Mouse (Mus musculus) heart, adult 11 months (tissue): ENCODE results near the gene Pigk.

Source experiments
- DNase-seq: peaks from one replicate; pipeline ENCODE4 v3.0.0; 2022

Pigk gene

DNA sequence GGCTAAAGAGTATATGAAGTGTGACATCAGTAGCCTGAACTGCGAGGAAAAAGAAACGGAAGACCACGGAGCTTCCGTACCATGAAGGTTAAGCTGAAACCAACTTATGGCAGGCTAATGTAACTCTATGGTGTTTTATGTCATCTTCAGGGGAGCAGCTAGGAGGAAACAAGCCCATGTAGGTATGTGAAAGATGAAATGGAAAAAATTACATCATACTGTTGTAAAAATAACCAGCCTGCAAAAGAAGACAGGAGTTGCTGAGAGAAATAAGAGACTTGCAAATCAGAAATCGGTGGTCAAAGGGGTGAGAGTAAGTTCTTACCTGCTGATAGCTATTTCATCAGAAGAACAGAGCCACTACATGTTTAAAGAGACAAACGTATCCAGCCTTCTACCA is 293.0 kb downstream of the Pigk start:
- no peak for DNase-seq

DNA sequence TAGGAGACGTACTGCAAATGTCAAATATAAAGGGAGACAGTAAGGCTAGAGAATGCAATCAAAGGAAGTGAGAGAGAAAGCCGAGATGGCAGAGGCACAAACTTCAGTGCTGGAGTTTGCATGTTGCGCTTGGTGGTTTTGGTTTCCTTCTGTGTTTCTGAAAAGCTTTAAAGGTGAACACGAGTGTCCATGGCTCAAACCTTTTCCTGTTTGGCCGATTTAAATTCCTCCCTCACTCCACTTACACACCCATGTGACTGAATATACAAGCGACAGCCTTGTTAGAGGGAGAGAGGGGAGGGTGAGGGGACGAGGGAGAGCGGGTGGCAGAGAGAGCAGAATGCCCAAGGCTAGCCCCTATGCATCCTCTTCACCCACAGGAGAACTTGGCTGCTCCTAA is 302.5 kb downstream of the Pigk start:
- no peak for DNase-seq

DNA sequence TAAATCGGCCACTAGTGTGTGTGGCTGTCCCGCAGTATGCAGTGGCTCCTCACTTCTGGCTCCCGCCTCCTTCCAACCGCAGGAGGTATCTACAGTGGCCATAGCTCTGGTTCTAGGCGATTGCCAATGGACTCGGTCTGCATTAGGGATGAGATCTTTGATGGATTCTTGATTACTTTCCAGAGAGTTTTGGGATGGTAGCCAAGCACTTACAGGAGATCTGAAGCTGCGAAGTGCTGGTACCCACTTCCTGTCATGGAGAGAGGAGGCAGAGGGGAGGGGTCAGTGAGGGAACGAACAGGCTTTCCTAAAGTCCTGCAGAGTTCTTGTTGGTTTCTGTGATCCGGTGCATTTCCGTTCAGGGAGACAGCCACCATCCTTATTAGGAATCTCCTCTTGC is 304.2 kb downstream of the Pigk start:
- peak; percentile 83 for DNase-seq

DNA sequence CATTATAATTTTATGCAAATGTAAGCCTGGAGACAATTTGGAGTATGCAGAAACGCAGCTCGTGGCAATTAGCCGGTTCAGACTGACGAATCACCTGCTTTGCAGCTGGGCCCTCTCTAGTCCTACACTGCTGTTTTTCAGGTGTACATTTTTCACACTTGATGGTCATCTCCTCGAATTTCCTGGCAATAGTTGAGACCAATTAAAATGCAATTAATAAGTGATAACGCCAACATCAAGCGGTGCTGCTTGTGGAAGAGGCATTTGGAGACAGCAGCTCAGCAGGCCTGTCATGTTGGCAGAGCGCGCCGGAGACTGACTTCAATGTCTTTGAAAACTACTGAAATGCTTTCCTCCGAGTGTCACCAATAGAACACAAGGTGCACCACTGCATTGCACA is 310.1 kb downstream of the Pigk start:
- DNase-seq = peak; percentile 46
